Mouse (Mus musculus): ENCODE measurements around the gene Calr. TPM values are rescaled to one million over a fixed set of nuclear protein-coding genes. Genes with fewer than 3 reads are reported as not detected.

Gene Calr
- polyA plus RNA-seq, 1 experiment from 2014 or later = 642 TPM

- Histone ChIP-seq H3K27ac (peak overlapping the region; percentile 58; the same call in 1 of the 2 replicates), H3K27me3 (peaks cover 58% of the 10 kb centered on the region), H3K9ac (replicated peaks) (peak overlapping the region; percentile 28; the same call in 1 of the 2 replicates), H3K4me2 (replicated peaks) (peak overlapping the region; percentile 55), H3K9me3 (no peaks in the 10 kb centered on the region), H3K4me1 (replicated peaks) (peaks cover 52% of the 10 kb centered on the region), H3K36me3 (no peaks in the 10 kb centered on the region), H3K4me3 (replicated peaks) (peak overlapping the region; percentile 32)
- ATAC-seq = no peak
- 10% methylated on average over 10 of the region's 10 CpGs for WGBS
Observed at GRCm38 (mm10) chr8:84811303-84811702, 35.4 kb downstream of the Calr start.

GRCm38 (mm10) chr8:84810896-84811295, 35.8 kb downstream of the Calr start:
- WGBS = under 1% methylated on average over 32 of the region's 32 CpGs
- Histone ChIP-seq H3K4me1 (replicated peaks) (peaks cover 52% of the 10 kb centered on the region), H3K27me3 (peaks cover 62% of the 10 kb centered on the region), H3K4me3 (replicated peaks) (peak overlapping the region; percentile 32), H3K9me3 (no peaks in the 10 kb centered on the region), H3K9ac (replicated peaks) (peak overlapping the region; percentile 28; the same call in 1 of the 2 replicates), H3K36me3 (no peaks in the 10 kb centered on the region), H3K27ac (peak overlapping the region; percentile 58; the same call in 1 of the 2 replicates), H3K4me2 (replicated peaks) (peak overlapping the region; percentile 55)
- ATAC-seq = peak; percentile 87

- Histone ChIP-seq H3K9ac (replicated peaks) (no peak overlapping the region), H3K4me3 (replicated peaks) (no peak overlapping the region), H3K27me3 (peaks cover 70% of the 10 kb centered on the region), H3K9me3 (no peaks in the 10 kb centered on the region), H3K4me2 (replicated peaks) (no peak overlapping the region), H3K27ac (no peak overlapping the region), H3K36me3 (no peaks in the 10 kb centered on the region), H3K4me1 (replicated peaks) (peaks cover 47% of the 10 kb centered on the region)
- ATAC-seq = no peak
- WGBS = 77% methylated on average over 5 of the region's 5 CpGs
Observed at GRCm38 (mm10) chr8:84809941-84810280, 36.8 kb downstream of the Calr start.

GRCm38 (mm10) chr8:84809109-84809940, 37.4 kb downstream of the Calr start:
- Histone ChIP-seq H3K27me3 (peaks cover 70% of the 10 kb centered on the region), H3K36me3 (no peaks in the 10 kb centered on the region), H3K4me1 (replicated peaks) (peaks cover 41% of the 10 kb centered on the region), H3K9ac (replicated peaks) (no peak overlapping the region), H3K4me3 (replicated peaks) (no peak overlapping the region), H3K4me2 (replicated peaks) (no peak overlapping the region), H3K9me3 (no peaks in the 10 kb centered on the region), H3K27ac (peak overlapping the region; percentile 15)
- WGBS = 58% methylated on average over 12 of the region's 12 CpGs
- no peak for ATAC-seq

GRCm38 (mm10) chr8:84806031-84806430, 40.7 kb downstream of the Calr start:
- Histone ChIP-seq H3K27me3 (peaks cover 86% of the 10 kb centered on the region), H3K9me3 (no peaks in the 10 kb centered on the region), H3K9ac (replicated peaks) (no peak overlapping the region), H3K4me2 (replicated peaks) (no peak overlapping the region), H3K4me1 (replicated peaks) (peaks cover 17% of the 10 kb centered on the region), H3K36me3 (no peaks in the 10 kb centered on the region), H3K27ac (no peak overlapping the region), H3K4me3 (replicated peaks) (no peak overlapping the region)
- WGBS = 94% methylated on average over 5 of the region's 5 CpGs
- no peak for ATAC-seq

- peak within 1 kb of the TSS; percentile 68 for H3K4me3 ChIP-seq (replicated peaks)
- no peaks in the 10 kb centered on the region for H3K9me3 ChIP-seq
- 1% methylated on average over 51 of the region's 125 CpGs for WGBS
- peaks cover 98% of the 10 kb centered on the region for H3K27me3 ChIP-seq
- peak within 1 kb of the TSS; percentile 82 for H3K9ac ChIP-seq (replicated peaks)
- peak within 1 kb of the TSS; percentile 96 for H3K4me2 ChIP-seq (replicated peaks)
- peaks cover 27% of the 10 kb centered on the region for H3K4me1 ChIP-seq (replicated peaks)
- peak; percentile 25; the same call in 1 of the 2 replicates for ATAC-seq
- peak within 1 kb of the TSS; percentile 74 for H3K27ac ChIP-seq
- H3K36me3 ChIP-seq = no peaks in the 10 kb centered on the region
Observed at GRCm38 (mm10) chr8:84799999-84800831, 46.5 kb downstream of the Calr start, which contains the start of gene Nfix. Gene Nfix (minus strand): TSS chr8:84800344.

GRCm38 (mm10) chr8:84799136-84799931, 47.4 kb downstream of the Calr start:
- Histone ChIP-seq H3K9me3 (no peaks in the 10 kb centered on the region), H3K36me3 (no peaks in the 10 kb centered on the region), H3K4me1 (replicated peaks) (peaks cover 33% of the 10 kb centered on the region), H3K9ac (replicated peaks) (peak overlapping the region; percentile 82), H3K27ac (peak overlapping the region; percentile 74), H3K27me3 (peaks cover 98% of the 10 kb centered on the region), H3K4me2 (replicated peaks) (peak overlapping the region; percentile 96), H3K4me3 (replicated peaks) (peak overlapping the region; percentile 68)
- WGBS = under 1% methylated on average over 74 of the region's 108 CpGs
- ATAC-seq = 0 out of 2 replicates have a peak, but pooled peaks have one; percentile 12

- peak overlapping the region; percentile 68 for H3K4me3 ChIP-seq (replicated peaks)
- H3K36me3 ChIP-seq = no peaks in the 10 kb centered on the region
- H3K27me3 ChIP-seq = peaks cover 98% of the 10 kb centered on the region
- peak overlapping the region; percentile 96 for H3K4me2 ChIP-seq (replicated peaks)
- WGBS = 37% methylated on average over 10 of the region's 10 CpGs
- ATAC-seq = no peak
- peak overlapping the region; percentile 82 for H3K9ac ChIP-seq (replicated peaks)
- H3K9me3 ChIP-seq = no peaks in the 10 kb centered on the region
- peaks cover 40% of the 10 kb centered on the region for H3K4me1 ChIP-seq (replicated peaks)
- H3K27ac ChIP-seq = peak overlapping the region; percentile 74
Observed at GRCm38 (mm10) chr8:84798446-84799135, 48.1 kb downstream of the Calr start.

GRCm38 (mm10) chr8:84797971-84798370, 48.8 kb downstream of the Calr start:
- peak overlapping the region; percentile 96 for H3K4me2 ChIP-seq (replicated peaks)
- H3K27ac ChIP-seq = no peak overlapping the region
- peak overlapping the region; percentile 82 for H3K9ac ChIP-seq (replicated peaks)
- no peaks in the 10 kb centered on the region for H3K36me3 ChIP-seq
- H3K4me1 ChIP-seq (replicated peaks) = peaks cover 42% of the 10 kb centered on the region
- WGBS = 70% methylated on average over 6 of the region's 6 CpGs
- H3K9me3 ChIP-seq = no peaks in the 10 kb centered on the region
- H3K4me3 ChIP-seq (replicated peaks) = peak overlapping the region; percentile 68
- peaks cover 98% of the 10 kb centered on the region for H3K27me3 ChIP-seq
- no peak for ATAC-seq

GRCm38 (mm10) chr8:84797256-84797797, 49.4 kb downstream of the Calr start:
- Histone ChIP-seq H3K4me3 (replicated peaks) (peak overlapping the region; percentile 68), H3K4me1 (replicated peaks) (peaks cover 42% of the 10 kb centered on the region)

More at GRCm38 (mm10) chr8:84797256-84797797, 49.4 kb downstream of the Calr start:
- H3K9me3 ChIP-seq = no peaks in the 10 kb centered on the region
- H3K27ac ChIP-seq = no peak overlapping the region
- WGBS = 70% methylated on average over 15 of the region's 15 CpGs
- H3K36me3 ChIP-seq = no peaks in the 10 kb centered on the region
- peak overlapping the region; percentile 96 for H3K4me2 ChIP-seq (replicated peaks)
- no peak for ATAC-seq
- H3K9ac ChIP-seq (replicated peaks) = 0 out of 2 replicates have a peak overlapping the region, but pooled peaks have one; percentile 82
- H3K27me3 ChIP-seq = peaks cover 98% of the 10 kb centered on the region
